Mouse (Mus musculus): ENCODE data around the gene Ccdc92. TPM values are rescaled to one million over a fixed set of nuclear protein-coding genes. Genes with fewer than 3 reads are reported as not detected.

Gene Ccdc92
- polyA plus RNA-seq, 1 experiment from 2014 or later, result 3.3 TPM

- Histone ChIP-seq H3K9me3 (ENCODE audit: control insufficient read depth) (no peaks in the 10 kb centered on the region), H3K4me1 (replicated peaks; ENCODE audit: control insufficient read depth, insufficient read depth, low read length) (no peaks in the 10 kb centered on the region), H3K4me3 (ENCODE audit: low read depth, low read length) (no peak overlapping the region), H3K36me3 (ENCODE audit: control insufficient read depth, insufficient read depth) (no peaks in the 10 kb centered on the region), H3K9ac (ENCODE audit: low read depth, low read length) (no peak overlapping the region), H3K27ac (ENCODE audit: low read depth, low read length) (no peak overlapping the region), H3K27me3 (replicated peaks; ENCODE audit: control insufficient read depth, insufficient read depth, low read length) (no peaks in the 10 kb centered on the region), H3K4me2 (replicated peaks; ENCODE audit: low read depth) (no peak overlapping the region)
- ATAC-seq, result no peak
- no peak for TF ChIP-seq CTCF (IDR thresholded peaks at IDR 0.05; ENCODE audit: low read depth)
- 67% methylated on average over 4 of the region's 4 CpGs for WGBS
Measured at GRCm38 (mm10) chr5:124836621-124837020, 25.6 kb downstream of the Ccdc92 start.

- TF ChIP-seq CTCF (IDR thresholded peaks at IDR 0.05; ENCODE audit: low read depth), result no peak
- no peaks in the 10 kb centered on the region for H3K9me3 ChIP-seq (ENCODE audit: control insufficient read depth)
- no peak overlapping the region for H3K9ac ChIP-seq (ENCODE audit: low read depth, low read length)
- no peaks in the 10 kb centered on the region for H3K4me1 ChIP-seq (replicated peaks; ENCODE audit: control insufficient read depth, insufficient read depth, low read length)
- no peaks in the 10 kb centered on the region for H3K36me3 ChIP-seq (ENCODE audit: control insufficient read depth, insufficient read depth)
- no peaks in the 10 kb centered on the region for H3K27me3 ChIP-seq (replicated peaks; ENCODE audit: control insufficient read depth, insufficient read depth, low read length)
- no peak for ATAC-seq
- WGBS, result 87% methylated on average over 10 of the region's 10 CpGs
- no peak overlapping the region for H3K27ac ChIP-seq (ENCODE audit: low read depth, low read length)
- no peak overlapping the region for H3K4me3 ChIP-seq (ENCODE audit: low read depth, low read length)
- no peak overlapping the region for H3K4me2 ChIP-seq (replicated peaks; ENCODE audit: low read depth)
Measured at GRCm38 (mm10) chr5:124836075-124836474, 26.1 kb downstream of the Ccdc92 start.

- TF ChIP-seq CTCF (IDR thresholded peaks at IDR 0.05; ENCODE audit: low read depth), result no peak
- ATAC-seq, result no peak
- no peaks in the 10 kb centered on the region for H3K4me1 ChIP-seq (replicated peaks; ENCODE audit: control insufficient read depth, insufficient read depth, low read length)
Measured at GRCm38 (mm10) chr5:124835218-124835617, 27.0 kb downstream of the Ccdc92 start.

GRCm38 (mm10) chr5:124830331-124830730 is 31.9 kb downstream of the Ccdc92 start:
- 89% methylated on average over 12 of the region's 12 CpGs for WGBS
- H3K4me1 ChIP-seq (replicated peaks; ENCODE audit: control insufficient read depth, insufficient read depth, low read length), result no peaks in the 10 kb centered on the region
- no peak overlapping the region for H3K27ac ChIP-seq (ENCODE audit: low read depth, low read length)
- ATAC-seq, result no peak
- no peak for TF ChIP-seq CTCF (IDR thresholded peaks at IDR 0.05; ENCODE audit: low read depth)
- no peaks in the 10 kb centered on the region for H3K27me3 ChIP-seq (replicated peaks; ENCODE audit: control insufficient read depth, insufficient read depth, low read length)
- H3K9me3 ChIP-seq (ENCODE audit: control insufficient read depth), result no peaks in the 10 kb centered on the region
- no peak overlapping the region for H3K9ac ChIP-seq (ENCODE audit: low read depth, low read length)
- H3K4me3 ChIP-seq (ENCODE audit: low read depth, low read length), result no peak overlapping the region
- no peaks in the 10 kb centered on the region for H3K36me3 ChIP-seq (ENCODE audit: control insufficient read depth, insufficient read depth)
- no peak overlapping the region for H3K4me2 ChIP-seq (replicated peaks; ENCODE audit: low read depth)

More at GRCm38 (mm10) chr5:124835218-124835617, 27.0 kb downstream of the Ccdc92 start:
- Histone ChIP-seq H3K9me3 (ENCODE audit: control insufficient read depth) (no peaks in the 10 kb centered on the region), H3K4me3 (ENCODE audit: low read depth, low read length) (no peak overlapping the region), H3K9ac (ENCODE audit: low read depth, low read length) (no peak overlapping the region), H3K36me3 (ENCODE audit: control insufficient read depth, insufficient read depth) (no peaks in the 10 kb centered on the region), H3K4me2 (replicated peaks; ENCODE audit: low read depth) (no peak overlapping the region), H3K27ac (ENCODE audit: low read depth, low read length) (no peak overlapping the region), H3K27me3 (replicated peaks; ENCODE audit: control insufficient read depth, insufficient read depth, low read length) (no peaks in the 10 kb centered on the region)
- WGBS, result 97% methylated on average over 15 of the region's 15 CpGs

- Histone ChIP-seq H3K4me3 (ENCODE audit: low read depth, low read length) (no peak overlapping the region), H3K27ac (ENCODE audit: low read depth, low read length) (no peak overlapping the region), H3K4me1 (replicated peaks; ENCODE audit: control insufficient read depth, insufficient read depth, low read length) (no peaks in the 10 kb centered on the region), H3K4me2 (replicated peaks; ENCODE audit: low read depth) (no peak overlapping the region), H3K27me3 (replicated peaks; ENCODE audit: control insufficient read depth, insufficient read depth, low read length) (no peaks in the 10 kb centered on the region), H3K36me3 (ENCODE audit: control insufficient read depth, insufficient read depth) (no peaks in the 10 kb centered on the region), H3K9ac (ENCODE audit: low read depth, low read length) (no peak overlapping the region), H3K9me3 (ENCODE audit: control insufficient read depth) (no peaks in the 10 kb centered on the region)
- no peak for TF ChIP-seq CTCF (IDR thresholded peaks at IDR 0.05; ENCODE audit: low read depth)
- WGBS, result 75% methylated on average over 18 of the region's 18 CpGs
- no peak for ATAC-seq
Measured at GRCm38 (mm10) chr5:124822128-124822894, 39.9 kb downstream of the Ccdc92 start.

- TF ChIP-seq CTCF (IDR thresholded peaks at IDR 0.05; ENCODE audit: low read depth), result no peak
- no peaks in the 10 kb centered on the region for H3K36me3 ChIP-seq (ENCODE audit: control insufficient read depth, insufficient read depth)
- no peak overlapping the region for H3K27ac ChIP-seq (ENCODE audit: low read depth, low read length)
- H3K4me2 ChIP-seq (replicated peaks; ENCODE audit: low read depth), result no peak overlapping the region
- no peaks in the 10 kb centered on the region for H3K27me3 ChIP-seq (replicated peaks; ENCODE audit: control insufficient read depth, insufficient read depth, low read length)
- no peaks in the 10 kb centered on the region for H3K4me1 ChIP-seq (replicated peaks; ENCODE audit: control insufficient read depth, insufficient read depth, low read length)
- no peaks in the 10 kb centered on the region for H3K9me3 ChIP-seq (ENCODE audit: control insufficient read depth)
- H3K4me3 ChIP-seq (ENCODE audit: low read depth, low read length), result no peak overlapping the region
- WGBS, result 72% methylated on average over 15 of the region's 15 CpGs
- H3K9ac ChIP-seq (ENCODE audit: low read depth, low read length), result no peak overlapping the region
- no peak for ATAC-seq
Measured at GRCm38 (mm10) chr5:124817050-124817449, 45.2 kb downstream of the Ccdc92 start.

Data from intestine, postnatal 0 days (tissue).